Mouse (Mus musculus): ENCODE results near the gene Esx1.

DNA sequence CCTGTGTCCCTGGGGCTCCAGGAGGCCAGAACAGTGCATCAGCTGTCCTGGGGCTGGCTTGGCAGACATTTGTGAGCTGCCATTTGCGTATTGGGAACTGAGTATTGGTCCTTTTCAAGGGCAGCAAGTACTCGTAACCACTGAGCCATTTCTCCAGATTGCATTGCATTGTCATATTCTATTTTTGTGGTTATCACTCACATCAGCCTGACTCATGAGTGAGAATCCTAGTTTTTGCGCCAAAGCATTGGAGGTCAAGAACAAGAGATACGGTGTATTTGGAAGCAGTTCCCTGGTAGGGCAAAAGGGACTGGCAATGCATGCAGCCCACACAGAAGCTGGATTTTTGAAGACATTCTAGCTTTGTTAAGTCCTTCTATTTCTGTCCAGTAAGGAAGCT is 21.8 kb upstream of the Esx1 start:
- TF ChIP-seq GATA1 (IDR thresholded peaks at IDR 0.05; ENCODE audit: borderline replicate concordance, low read length) (no peak), CTCF (IDR thresholded peaks at IDR 0.05; ENCODE audit: low read depth, low read length) (no peak), TAL1 (conservative IDR thresholded peaks at IDR 0.05; ENCODE audit: low read depth, low read length) (no peak), POLR2AphosphoS5 (IDR thresholded peaks at IDR 0.05; ENCODE audit: insufficient replicate concordance, low read depth, low read length) (no peak), GATA2 (IDR thresholded peaks at IDR 0.05; ENCODE audit: borderline replicate concordance, low read depth, low read length) (no peak)

All from G1E (cell line).